In the genomic region with DNA sequence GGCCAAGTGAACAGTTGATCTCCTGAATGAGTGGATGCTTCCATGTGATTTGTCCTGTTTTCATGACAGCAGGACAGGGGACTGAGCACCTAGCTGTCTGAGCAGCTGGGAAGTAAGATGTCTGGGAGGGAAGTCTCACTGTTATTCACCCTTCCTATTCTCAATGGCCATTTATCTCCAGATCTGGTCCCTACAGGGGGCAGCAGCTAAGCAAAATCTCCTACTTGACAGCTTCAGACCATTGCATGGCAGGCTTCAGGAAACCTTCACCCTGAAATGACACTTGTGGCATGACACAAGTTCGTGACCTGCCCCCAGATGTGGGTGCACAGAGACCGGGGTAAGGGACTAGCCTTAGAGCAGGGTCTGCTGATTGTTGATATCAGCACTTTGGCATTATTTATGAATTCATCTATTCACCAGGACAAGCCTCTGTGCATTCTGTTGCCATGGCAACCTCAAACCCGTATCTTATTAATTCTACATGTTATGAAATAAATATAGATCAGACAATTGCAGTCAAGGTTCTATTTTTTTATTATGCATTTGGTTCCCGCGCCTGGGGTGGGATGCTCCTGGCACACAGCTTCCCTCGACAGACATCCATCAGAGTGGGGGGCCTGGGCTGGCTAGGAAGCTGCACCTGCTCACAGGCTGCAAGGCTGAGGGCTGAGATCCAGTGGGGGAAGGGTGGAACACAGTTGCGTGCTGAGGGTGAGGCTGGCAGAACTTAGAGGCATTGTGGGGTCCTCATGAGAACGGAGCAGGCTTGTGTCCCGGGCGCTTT, we compare ENCODE assay signal across 16 mouse cellular contexts. TPM values are rescaled to one million over a fixed set of nuclear protein-coding genes. Genes with fewer than 3 reads are reported as not detected.
A peak's percentile ranks its signal among the peaks of the same experiment; 100 is the strongest.
DNase-seq lines count a peak whose midpoint lies in the region; ATAC-seq and TF ChIP-seq lines count a peak whose summit lies in the region.
"Had no signal": no experiment of that assay in that cellular context is flagged by ENCODE, and none has a peak within 500 bp of the region (broad histone marks: within the 10 kb centered on the region; RNA-seq: fewer than 3 reads in every experiment).

No protein-coding gene starts in this region.

- no peak for TF ChIP-seq CTCF in thymus, adult 2 months (IDR thresholded peaks at IDR 0.05; ENCODE audit: borderline replicate concordance, control insufficient read depth, extremely low read depth, insufficient read depth, low read length, poor library complexity)

- no peak for DNase-seq in forebrain, embryonic 11.5 days (ENCODE audit: low spot score)
- peak; percentile 37 for DNase-seq in thymus, postnatal 4 days
- DNase-seq in thymus, adult 2 months = no peak
- DNase-seq in adrenal gland, postnatal 25 days = no peak
- no peak for DNase-seq in lung, adult 18-20 months
- DNase-seq in gastrocnemius, postnatal 14 days = no peak
- DNase-seq: gastrocnemius, postnatal 10 days; kidney, postnatal 4 days; thymus, adult 18-20 months had no signal

- no peak overlapping the region for H3K4me3 ChIP-seq in forebrain, embryonic 12.5 days (replicated peaks)
- H3K4me3 ChIP-seq in forebrain, embryonic 11.5 days (ENCODE audit: low read depth, low read length) = no peak overlapping the region
- no peak overlapping the region for H3K4me3 ChIP-seq in thymus, adult 2 months (ENCODE audit: control insufficient read depth, insufficient read depth, low read length)
- no peak overlapping the region for H3K4me3 ChIP-seq in midbrain, embryonic 12.5 days
- H3K4me3 ChIP-seq: erythroblast, embryonic 14.5 days; heart, embryonic 12.5 days had no signal

- H3K36me3 ChIP-seq in forebrain, embryonic 12.5 days (replicated peaks) = no peaks in the 10 kb centered on the region
- no peaks in the 10 kb centered on the region for H3K36me3 ChIP-seq in forebrain, embryonic 11.5 days (ENCODE audit: control insufficient read depth, insufficient read depth, low read length)
- no peaks in the 10 kb centered on the region for H3K36me3 ChIP-seq in thymus, adult 2 months (ENCODE audit: control insufficient read depth, insufficient read depth, low read length)
- no peaks in the 10 kb centered on the region for H3K36me3 ChIP-seq in midbrain, embryonic 12.5 days
- H3K36me3 ChIP-seq: heart, embryonic 12.5 days had no signal

- 62% methylated on average over 10 of the region's 10 CpGs for WGBS in forebrain, embryonic 12.5 days
- WGBS in forebrain, embryonic 11.5 days = 81% methylated on average over 10 of the region's 10 CpGs
- WGBS in thymus, adult 2 months = 83% methylated on average over 10 of the region's 10 CpGs
- 63% methylated on average over 10 of the region's 10 CpGs for WGBS in midbrain, embryonic 12.5 days

- H3K27ac ChIP-seq in forebrain, embryonic 12.5 days = 0 out of 2 replicates have a peak overlapping the region, but pooled peaks have one; percentile 5
- no peak overlapping the region for H3K27ac ChIP-seq in forebrain, embryonic 11.5 days (ENCODE audit: low read depth, low read length)
- H3K27ac ChIP-seq in thymus, adult 2 months (ENCODE audit: control insufficient read depth, insufficient read depth, low read length) = no peak overlapping the region
- H3K27ac ChIP-seq in midbrain, embryonic 12.5 days (replicated peaks) = 0 out of 2 replicates have a peak overlapping the region, but pooled peaks have one; percentile 10

- H3K9me3 ChIP-seq in forebrain, embryonic 12.5 days = no peaks in the 10 kb centered on the region
- no peaks in the 10 kb centered on the region for H3K9me3 ChIP-seq in forebrain, embryonic 11.5 days (ENCODE audit: control insufficient read depth, low read length)
- no peaks in the 10 kb centered on the region for H3K9me3 ChIP-seq in midbrain, embryonic 12.5 days
- H3K9me3 ChIP-seq: heart, embryonic 12.5 days had no signal

- intact Hi-C loops in gastrocnemius, postnatal 14 days (cut with DNase I; ENCODE audit: low total_unique reads) = loop anchor here (5.0 kb wide), 1 partner anchor 121 kb away; no protein-coding TSS in a partner anchor

- peaks cover 11% of the 10 kb centered on the region for H3K4me1 ChIP-seq in forebrain, embryonic 12.5 days
- no peaks in the 10 kb centered on the region for H3K4me1 ChIP-seq in forebrain, embryonic 11.5 days (replicated peaks; ENCODE audit: control insufficient read depth, insufficient read depth, low read length)
- 0 out of 2 replicates have a peak, but pooled peaks cover 5% of the 10 kb centered on the region for H3K4me1 ChIP-seq in thymus, adult 2 months (replicated peaks; ENCODE audit: control insufficient read depth, insufficient read depth, low read length)
- H3K4me1 ChIP-seq in midbrain, embryonic 12.5 days = peaks cover 15% of the 10 kb centered on the region

- no peak overlapping the region for H3K9ac ChIP-seq in forebrain, embryonic 12.5 days
- no peak overlapping the region for H3K9ac ChIP-seq in forebrain, embryonic 11.5 days (ENCODE audit: low read length)
- 0 out of 2 replicates have a peak overlapping the region, but pooled peaks have one; percentile 20 for H3K9ac ChIP-seq in midbrain, embryonic 12.5 days (replicated peaks)
- H3K9ac ChIP-seq: heart, embryonic 12.5 days had no signal

- H3K27me3 ChIP-seq in forebrain, embryonic 12.5 days = no peaks in the 10 kb centered on the region
- H3K27me3 ChIP-seq in forebrain, embryonic 11.5 days (ENCODE audit: control insufficient read depth, insufficient read depth, low read length) = no peaks in the 10 kb centered on the region
- no peaks in the 10 kb centered on the region for H3K27me3 ChIP-seq in thymus, adult 2 months (ENCODE audit: control insufficient read depth, insufficient read depth, low read length)
- no peaks in the 10 kb centered on the region for H3K27me3 ChIP-seq in midbrain, embryonic 12.5 days

- TF ChIP-seq POLR2A in thymus, adult 2 months (IDR thresholded peaks at IDR 0.05; ENCODE audit: control insufficient read depth, extremely low read depth, insufficient read depth, low read length, poor library complexity) = no peak

- no peak overlapping the region for H3K4me2 ChIP-seq in forebrain, embryonic 12.5 days
- no peak overlapping the region for H3K4me2 ChIP-seq in forebrain, embryonic 11.5 days (ENCODE audit: low read depth, low read length, severe bottlenecking)
- no peak overlapping the region for H3K4me2 ChIP-seq in midbrain, embryonic 12.5 days (replicated peaks)
- H3K4me2 ChIP-seq: heart, embryonic 12.5 days had no signal

- ATAC-seq in forebrain, embryonic 12.5 days (ENCODE audit: low FRiP score) = peak; percentile 72
- no peak for ATAC-seq in forebrain, embryonic 11.5 days (replicated peaks; ENCODE audit: low FRiP score)
- ATAC-seq in midbrain, embryonic 12.5 days (ENCODE audit: low FRiP score, low read depth) = 0 out of 2 replicates have a peak, but pooled peaks have one; percentile 52

RNA-seq across cellular contexts. Expression of gene Nacc2, which starts 33.4 kb away (rescaled TPM):
- 8.4 and 11.0 TPM in 2 replicates for polyA plus RNA-seq in forebrain, embryonic 12.5 days (2016; fragmentation: Nextera tagmentation; extraction: Ambion mirVana)
- 6.5 and 8.6 TPM in 2 replicates for polyA plus RNA-seq in forebrain, embryonic 11.5 days (2014; fragmentation: Nextera tagmentation; extraction: Ambion mirVana)
- polyA plus RNA-seq in thymus, adult 2 months (2012; rRNA removed) = 12.6 and 13.8 TPM in 2 replicates
- polyA plus RNA-seq in midbrain, embryonic 12.5 days (2016; fragmentation: Nextera tagmentation; extraction: Ambion mirVana) = 8.7 and 11.1 TPM in 2 replicates
- 25.8 and 36.6 TPM in 2 replicates for total RNA-seq in adrenal gland, postnatal 25 days (2021)
- total RNA-seq in gastrocnemius, postnatal 14 days (2021) = 10 to 100 TPM; 12.3 to 18.4 TPM

RNA-seq across cellular contexts. Expression of gene Lhx3, which starts 51.7 kb away (rescaled TPM):
- 0.15 TPM in 1 of 2 replicates, not detected in the other for polyA plus RNA-seq in forebrain, embryonic 12.5 days (2016; fragmentation: Nextera tagmentation; extraction: Ambion mirVana)
- polyA plus RNA-seq in forebrain, embryonic 11.5 days (2014; fragmentation: Nextera tagmentation; extraction: Ambion mirVana) = 0.16 TPM in 1 of 2 replicates, not detected in the other
- polyA plus RNA-seq in thymus, adult 2 months (2012; rRNA removed) = 0.19 and 0.47 TPM in 2 replicates
- polyA plus RNA-seq in midbrain, embryonic 12.5 days (2016; fragmentation: Nextera tagmentation; extraction: Ambion mirVana) = 0.10 and 0.13 TPM in 2 replicates
- 0.48 and 0.76 TPM in 2 replicates for total RNA-seq in adrenal gland, postnatal 25 days (2021)
- total RNA-seq in gastrocnemius, postnatal 14 days (2021) = not detected
- total RNA-seq: common myeloid progenitor, adult 5-6 weeks; gastrocnemius, postnatal 10 days; megakaryocyte, adult 5-6 weeks had no signal
- polyA plus RNA-seq: erythroblast, embryonic 14.5 days; heart, embryonic 12.5 days; liver, embryonic 16.5 days had no signal

Comparison
In these comparisons a context has a peak if more than half of its experiments do, and no peak if none do; other contexts are left out.
1. H3K27ac ChIP-seq: peak in forebrain, embryonic 12.5 days (single experiment) and midbrain, embryonic 12.5 days (single experiment); none in forebrain, embryonic 11.5 days (single experiment) and thymus, adult 2 months (single experiment).